Mouse (Mus musculus): ENCODE measurements at regions not wholly inside any gene's neighbourhood (a gene's known extent, or its start where the extent isn't known, plus 50 kb on each side); places are given as distances from the start of the nearest gene placed in this dataset.

GRCm38 (mm10) chr7:71098276-71098675 lies 253.0 kb downstream of the Gm10295 start:
- Histone ChIP-seq H3K9me3 (replicated peaks) (no peaks in the 10 kb centered on the region), H3K27me3 (replicated peaks) (no peaks in the 10 kb centered on the region), H3K27ac (replicated peaks) (no peak overlapping the region), H3K4me3 (replicated peaks) (no peak overlapping the region), H3K36me3 (no peaks in the 10 kb centered on the region), H3K4me1 (no peaks in the 10 kb centered on the region), H3K4me2 (no peak overlapping the region), H3K9ac (replicated peaks) (no peak overlapping the region)
- no peak for ATAC-seq (ENCODE audit: low FRiP score)
- WGBS: 62% methylated on average over 4 of the region's 4 CpGs

GRCm38 (mm10) chr7:71093301-71093939 lies 257.9 kb downstream of the Gm10295 start:
- no peak overlapping the region for H3K4me3 ChIP-seq (replicated peaks)
- ATAC-seq (ENCODE audit: low FRiP score): no peak
- H3K27ac ChIP-seq (replicated peaks): no peak overlapping the region
- 85% methylated on average over 6 of the region's 6 CpGs for WGBS
- H3K36me3 ChIP-seq: no peaks in the 10 kb centered on the region
- H3K27me3 ChIP-seq (replicated peaks): no peaks in the 10 kb centered on the region
- no peak overlapping the region for H3K9ac ChIP-seq (replicated peaks)
- H3K9me3 ChIP-seq (replicated peaks): no peaks in the 10 kb centered on the region
- no peaks in the 10 kb centered on the region for H3K4me1 ChIP-seq
- H3K4me2 ChIP-seq: no peak overlapping the region

GRCm38 (mm10) chr7:71092825-71093224 lies 258.5 kb downstream of the Gm10295 start:
- no peak for ATAC-seq (ENCODE audit: low FRiP score)
- Histone ChIP-seq H3K9me3 (replicated peaks) (no peaks in the 10 kb centered on the region), H3K4me1 (no peaks in the 10 kb centered on the region), H3K4me2 (no peak overlapping the region), H3K27ac (replicated peaks) (no peak overlapping the region), H3K36me3 (no peaks in the 10 kb centered on the region), H3K4me3 (replicated peaks) (no peak overlapping the region), H3K27me3 (replicated peaks) (no peaks in the 10 kb centered on the region), H3K9ac (replicated peaks) (no peak overlapping the region)

GRCm38 (mm10) chr7:71092301-71092700 lies 259.0 kb downstream of the Gm10295 start:
- H3K9ac ChIP-seq (replicated peaks): no peak overlapping the region
- ATAC-seq (ENCODE audit: low FRiP score): no peak
- H3K4me2 ChIP-seq: no peak overlapping the region
- WGBS: 78% methylated on average over 3 of the region's 3 CpGs
- H3K9me3 ChIP-seq (replicated peaks): no peaks in the 10 kb centered on the region
- no peak overlapping the region for H3K4me3 ChIP-seq (replicated peaks)
- no peaks in the 10 kb centered on the region for H3K4me1 ChIP-seq
- H3K27me3 ChIP-seq (replicated peaks): no peaks in the 10 kb centered on the region
- no peaks in the 10 kb centered on the region for H3K36me3 ChIP-seq
- no peak overlapping the region for H3K27ac ChIP-seq (replicated peaks)

GRCm38 (mm10) chr7:71064446-71065391 lies 286.6 kb downstream of the Gm10295 start:
- H3K4me3 ChIP-seq (replicated peaks): no peak overlapping the region
- no peaks in the 10 kb centered on the region for H3K36me3 ChIP-seq
- H3K9ac ChIP-seq (replicated peaks): no peak overlapping the region
- 21% methylated on average over 14 of the region's 14 CpGs for WGBS
- no peak overlapping the region for H3K27ac ChIP-seq (replicated peaks)
- H3K9me3 ChIP-seq (replicated peaks): no peaks in the 10 kb centered on the region
- H3K27me3 ChIP-seq (replicated peaks): no peaks in the 10 kb centered on the region
- H3K4me1 ChIP-seq: peaks cover 3% of the 10 kb centered on the region; the same call in 1 of the 2 replicates
- no peak for ATAC-seq (ENCODE audit: low FRiP score)
- peak overlapping the region; percentile 15 for H3K4me2 ChIP-seq

- no peaks in the 10 kb centered on the region for H3K9me3 ChIP-seq (replicated peaks)
- no peak overlapping the region for H3K4me2 ChIP-seq
- H3K4me1 ChIP-seq: 0 out of 2 replicates have a peak, but pooled peaks cover 4% of the 10 kb centered on the region
- H3K27ac ChIP-seq (replicated peaks): no peak overlapping the region
- no peaks in the 10 kb centered on the region for H3K27me3 ChIP-seq (replicated peaks)
- no peak overlapping the region for H3K4me3 ChIP-seq (replicated peaks)
- WGBS: 91% methylated on average over 2 of the region's 2 CpGs
- no peak for ATAC-seq (ENCODE audit: low FRiP score)
- no peaks in the 10 kb centered on the region for H3K36me3 ChIP-seq
- no peak overlapping the region for H3K9ac ChIP-seq (replicated peaks)
These were observed 300.5 kb downstream of the Gm10295 start for GRCm38 (mm10) chr7:71050825-71051224.

- Histone ChIP-seq H3K9ac (replicated peaks) (no peak overlapping the region), H3K9me3 (replicated peaks) (no peaks in the 10 kb centered on the region), H3K36me3 (no peaks in the 10 kb centered on the region), H3K4me1 (0 out of 2 replicates have a peak, but pooled peaks cover 4% of the 10 kb centered on the region), H3K27ac (replicated peaks) (no peak overlapping the region), H3K4me3 (replicated peaks) (no peak overlapping the region), H3K27me3 (replicated peaks) (no peaks in the 10 kb centered on the region), H3K4me2 (0 out of 2 replicates have a peak overlapping the region, but pooled peaks have one; percentile 1)
- no peak for ATAC-seq (ENCODE audit: low FRiP score)
- 42% methylated on average over 3 of the region's 3 CpGs for WGBS
These were observed 304.1 kb downstream of the Gm10295 start for GRCm38 (mm10) chr7:71047201-71047600.

- WGBS: 63% methylated on average over 1 of the region's 1 CpGs
- Histone ChIP-seq H3K4me2 (no peak overlapping the region), H3K27ac (replicated peaks) (no peak overlapping the region), H3K9me3 (replicated peaks) (no peaks in the 10 kb centered on the region), H3K27me3 (replicated peaks) (no peaks in the 10 kb centered on the region), H3K36me3 (no peaks in the 10 kb centered on the region), H3K4me3 (replicated peaks) (no peak overlapping the region), H3K4me1 (0 out of 2 replicates have a peak, but pooled peaks cover 4% of the 10 kb centered on the region), H3K9ac (replicated peaks) (no peak overlapping the region)
- ATAC-seq (ENCODE audit: low FRiP score): no peak
These were observed 304.7 kb downstream of the Gm10295 start for GRCm38 (mm10) chr7:71046596-71046995.

GRCm38 (mm10) chr7:71043789-71044188 lies 307.5 kb downstream of the Gm10295 start:
- WGBS: 71% methylated on average over 5 of the region's 5 CpGs
- no peak overlapping the region for H3K4me2 ChIP-seq
- H3K9ac ChIP-seq (replicated peaks): no peak overlapping the region
- no peak overlapping the region for H3K27ac ChIP-seq (replicated peaks)
- H3K36me3 ChIP-seq: no peaks in the 10 kb centered on the region
- no peak for ATAC-seq (ENCODE audit: low FRiP score)
- H3K4me3 ChIP-seq (replicated peaks): no peak overlapping the region
- H3K4me1 ChIP-seq: 0 out of 2 replicates have a peak, but pooled peaks cover 4% of the 10 kb centered on the region
- H3K9me3 ChIP-seq (replicated peaks): no peaks in the 10 kb centered on the region
- H3K27me3 ChIP-seq (replicated peaks): no peaks in the 10 kb centered on the region

- Histone ChIP-seq H3K4me1 (0 out of 2 replicates have a peak, but pooled peaks cover 4% of the 10 kb centered on the region), H3K9me3 (replicated peaks) (no peaks in the 10 kb centered on the region), H3K36me3 (no peaks in the 10 kb centered on the region), H3K27ac (replicated peaks) (no peak overlapping the region), H3K4me2 (no peak overlapping the region), H3K4me3 (replicated peaks) (no peak overlapping the region), H3K27me3 (replicated peaks) (no peaks in the 10 kb centered on the region), H3K9ac (replicated peaks) (no peak overlapping the region)
- ATAC-seq (ENCODE audit: low FRiP score): no peak
- WGBS: 56% methylated on average over 8 of the region's 8 CpGs
These were observed 308.2 kb downstream of the Gm10295 start for GRCm38 (mm10) chr7:71043128-71043527.

GRCm38 (mm10) chr7:71041388-71041787 lies 309.9 kb downstream of the Gm10295 start:
- Histone ChIP-seq H3K4me2 (no peak overlapping the region), H3K27ac (replicated peaks) (no peak overlapping the region), H3K36me3 (no peaks in the 10 kb centered on the region), H3K4me3 (replicated peaks) (no peak overlapping the region), H3K27me3 (replicated peaks) (no peaks in the 10 kb centered on the region), H3K4me1 (no peaks in the 10 kb centered on the region), H3K9ac (replicated peaks) (no peak overlapping the region), H3K9me3 (replicated peaks) (no peaks in the 10 kb centered on the region)
- 73% methylated on average over 3 of the region's 3 CpGs for WGBS
- no peak for ATAC-seq (ENCODE audit: low FRiP score)

- no peak for ATAC-seq (ENCODE audit: low FRiP score)
- no peaks in the 10 kb centered on the region for H3K9me3 ChIP-seq (replicated peaks)
- no peaks in the 10 kb centered on the region for H3K27me3 ChIP-seq (replicated peaks)
- no peak overlapping the region for H3K4me3 ChIP-seq (replicated peaks)
- H3K9ac ChIP-seq (replicated peaks): no peak overlapping the region
- no peaks in the 10 kb centered on the region for H3K36me3 ChIP-seq
- WGBS: 70% methylated on average over 3 of the region's 3 CpGs
- no peak overlapping the region for H3K27ac ChIP-seq (replicated peaks)
- H3K4me1 ChIP-seq: no peaks in the 10 kb centered on the region
- H3K4me2 ChIP-seq: no peak overlapping the region
These were observed 310.4 kb downstream of the Gm10295 start for GRCm38 (mm10) chr7:71040846-71041245.

Measured in neural tube, embryonic 15.5 days (tissue).